8 mouse cellular contexts compared by ENCODE assay signal in genomic region chrX:160994543-160995121, GRCm38 (mm10). TPM values are rescaled to one million over a fixed set of nuclear protein-coding genes. Genes with fewer than 3 reads are reported as not detected.
DNase-seq lines count a peak whose midpoint lies in the region; ATAC-seq and TF ChIP-seq lines count a peak whose summit lies in the region.

Gene Cdkl5 (minus strand): TSS chrX:160994704.

- H3K27ac ChIP-seq in forebrain, embryonic 13.5 days = peak within 1 kb of the TSS; percentile 85
- 0 out of 2 replicates have a peak within 1 kb of the TSS, but pooled peaks have one; percentile 39 for H3K27ac ChIP-seq in liver, postnatal 0 days (ENCODE audit: low read depth)
- H3K27ac ChIP-seq in neural tube, embryonic 14.5 days (ENCODE audit: low read depth, low read length) = peak within 1 kb of the TSS; percentile 79

- no peaks in the 10 kb centered on the region for H3K9me3 ChIP-seq in E14TG2a.4 (ENCODE audit: low read length)
- no peaks in the 10 kb centered on the region for H3K9me3 ChIP-seq in forebrain, embryonic 13.5 days (replicated peaks)
- no peaks in the 10 kb centered on the region for H3K9me3 ChIP-seq in liver, postnatal 0 days (ENCODE audit: low read length)
- H3K9me3 ChIP-seq in neural tube, embryonic 14.5 days (ENCODE audit: control insufficient read depth, low read length) = no peaks in the 10 kb centered on the region

- H3K4me3 ChIP-seq in E14TG2a.4 (replicated peaks; ENCODE audit: low read length) = peak within 1 kb of the TSS; percentile 82
- H3K4me3 ChIP-seq in forebrain, embryonic 13.5 days = peak within 1 kb of the TSS; percentile 58
- peak within 1 kb of the TSS; percentile 73 for H3K4me3 ChIP-seq in liver, postnatal 0 days (ENCODE audit: low read depth, low read length)
- H3K4me3 ChIP-seq in neural tube, embryonic 14.5 days (ENCODE audit: low read depth, low read length) = peak within 1 kb of the TSS; percentile 54

- TF ChIP-seq EP300 in liver, postnatal 0 days (IDR thresholded peaks at IDR 0.05; ENCODE audit: low read depth) = no peak

- peak within 1 kb of the TSS; percentile 72 for H3K9ac ChIP-seq in forebrain, embryonic 13.5 days
- H3K9ac ChIP-seq in liver, postnatal 0 days (replicated peaks) = peak within 1 kb of the TSS; percentile 63
- peak within 1 kb of the TSS; percentile 65 for H3K9ac ChIP-seq in neural tube, embryonic 14.5 days (replicated peaks; ENCODE audit: low read depth, low read length)

- peak; percentile 94 for ATAC-seq in forebrain, embryonic 13.5 days
- ATAC-seq in liver, postnatal 0 days = peak; percentile 97
- peak; percentile 96 for ATAC-seq in neural tube, embryonic 14.5 days (ENCODE audit: low read depth)

- intact Hi-C loops in heart, postnatal 10 days (cut with DNase I) = loop anchor here (5.0 kb wide), 1 partner anchor 38 kb away; no protein-coding TSS in a partner anchor

- DNase-seq in c-Kit-positive CD71-positive TER-119-positive erythroid progenitor cells, embryonic 14.5 days (ENCODE audit: low spot score) = peak; percentile 91
- DNase-seq in heart, postnatal 10 days = peak; percentile 95 to 96
- peak; percentile 71 for DNase-seq in large intestine, adult 2 months (ENCODE audit: low read depth, low spot score)
- DNase-seq in liver, postnatal 0 days = peak; percentile 93
- DNase-seq in testis, postnatal 10 days (ENCODE audit: low spot score) = peak; percentile 96

- no peaks in the 10 kb centered on the region for H3K36me3 ChIP-seq in E14TG2a.4 (ENCODE audit: insufficient read depth, low read length)
- no peaks in the 10 kb centered on the region for H3K36me3 ChIP-seq in forebrain, embryonic 13.5 days (ENCODE audit: poor library complexity, severe bottlenecking)
- no peaks in the 10 kb centered on the region for H3K36me3 ChIP-seq in liver, postnatal 0 days (replicated peaks; ENCODE audit: insufficient read depth, low read length)
- H3K36me3 ChIP-seq in neural tube, embryonic 14.5 days (ENCODE audit: control insufficient read depth, insufficient read depth, low read length) = no peaks in the 10 kb centered on the region

- TF ChIP-seq CTCF in E14TG2a.4 (conservative IDR thresholded peaks at IDR 0.05; ENCODE audit: low read length) = no peak
- TF ChIP-seq CTCF in liver, postnatal 0 days (IDR thresholded peaks at IDR 0.05; ENCODE audit: low read depth) = peak; percentile 38

- H3K27me3 ChIP-seq in E14TG2a.4 (ENCODE audit: insufficient read depth, low read length) = peaks cover 2% of the 10 kb centered on the region; the same call in 1 of the 2 replicates
- no peaks in the 10 kb centered on the region; the same call in 1 of the 2 replicates for H3K27me3 ChIP-seq in forebrain, embryonic 13.5 days
- 0 out of 2 replicates have a peak, but pooled peaks cover 3% of the 10 kb centered on the region for H3K27me3 ChIP-seq in liver, postnatal 0 days (ENCODE audit: insufficient read depth, low read length)
- peaks cover 6% of the 10 kb centered on the region for H3K27me3 ChIP-seq in neural tube, embryonic 14.5 days (ENCODE audit: control insufficient read depth, insufficient read depth, low read length)

- H3K4me2 ChIP-seq in forebrain, embryonic 13.5 days = peak within 1 kb of the TSS; percentile 59
- peak within 1 kb of the TSS; percentile 89 for H3K4me2 ChIP-seq in liver, postnatal 0 days (ENCODE audit: low read depth, low read length)
- H3K4me2 ChIP-seq in neural tube, embryonic 14.5 days (ENCODE audit: low read depth, low read length) = peak within 1 kb of the TSS; percentile 50

- H3K4me1 ChIP-seq in E14TG2a.4 (replicated peaks; ENCODE audit: low read depth, low read length) = 0 out of 2 replicates have a peak, but pooled peaks cover 2% of the 10 kb centered on the region
- H3K4me1 ChIP-seq in forebrain, embryonic 13.5 days = peaks cover 15% of the 10 kb centered on the region; the same call in 1 of the 2 replicates
- H3K4me1 ChIP-seq in liver, postnatal 0 days (ENCODE audit: insufficient read depth) = no peaks in the 10 kb centered on the region
- no peaks in the 10 kb centered on the region for H3K4me1 ChIP-seq in neural tube, embryonic 14.5 days (ENCODE audit: control insufficient read depth, insufficient read depth, low read length)

- WGBS in forebrain, embryonic 13.5 days = 15% methylated on average over 52 of the region's 53 CpGs
- WGBS in large intestine, adult 2 months = 21% methylated on average over 53 of the region's 53 CpGs
- 25% methylated on average over 44 of the region's 53 CpGs for WGBS in liver, postnatal 0 days (ENCODE audit: insufficient replicate concordance)
- WGBS in neural tube, embryonic 14.5 days = 24% methylated on average over 52 of the region's 53 CpGs

RNA-seq across cellular contexts. Expression of gene Cdkl5, which starts in this region (rescaled TPM):
- 4.3 and 4.8 TPM in 2 replicates for polyA plus RNA-seq in forebrain, embryonic 13.5 days (2015; fragmentation: Nextera tagmentation; extraction: Ambion mirVana)
- 1 to 10 TPM; 7.3 to 7.4 TPM for total RNA-seq in heart, postnatal 10 days (2021)
- 0.25 and 0.64 TPM in 2 replicates for polyA plus RNA-seq in large intestine, adult 2 months (2012; rRNA removed)
- 0.30 and 0.34 TPM in 2 replicates for polyA plus RNA-seq in liver, postnatal 0 days (2015; fragmentation: Nextera tagmentation; extraction: Ambion mirVana)
- 6.4 and 10.7 TPM in 2 replicates for polyA plus RNA-seq in neural tube, embryonic 14.5 days (2014; fragmentation: Nextera tagmentation; extraction: Ambion mirVana)

Comparison
In these comparisons a context has a peak if more than half of its experiments do, and no peak if none do; other contexts are left out.
1. Peak in every context shown above with its lines: DNase-seq, ATAC-seq, H3K4me3 ChIP-seq and H3K27ac ChIP-seq.
2. Peak in DNase-seq in large intestine, adult 2 months; RNA of the gene not detected or under 1 TPM.
3. Peak in DNase-seq, ATAC-seq, H3K4me3 ChIP-seq, H3K27ac ChIP-seq, H3K9ac ChIP-seq and H3K4me2 ChIP-seq in liver, postnatal 0 days; RNA of the gene not detected or under 1 TPM.